Mouse (Mus musculus): ENCODE data around the gene Sapcd1.

DNA sequence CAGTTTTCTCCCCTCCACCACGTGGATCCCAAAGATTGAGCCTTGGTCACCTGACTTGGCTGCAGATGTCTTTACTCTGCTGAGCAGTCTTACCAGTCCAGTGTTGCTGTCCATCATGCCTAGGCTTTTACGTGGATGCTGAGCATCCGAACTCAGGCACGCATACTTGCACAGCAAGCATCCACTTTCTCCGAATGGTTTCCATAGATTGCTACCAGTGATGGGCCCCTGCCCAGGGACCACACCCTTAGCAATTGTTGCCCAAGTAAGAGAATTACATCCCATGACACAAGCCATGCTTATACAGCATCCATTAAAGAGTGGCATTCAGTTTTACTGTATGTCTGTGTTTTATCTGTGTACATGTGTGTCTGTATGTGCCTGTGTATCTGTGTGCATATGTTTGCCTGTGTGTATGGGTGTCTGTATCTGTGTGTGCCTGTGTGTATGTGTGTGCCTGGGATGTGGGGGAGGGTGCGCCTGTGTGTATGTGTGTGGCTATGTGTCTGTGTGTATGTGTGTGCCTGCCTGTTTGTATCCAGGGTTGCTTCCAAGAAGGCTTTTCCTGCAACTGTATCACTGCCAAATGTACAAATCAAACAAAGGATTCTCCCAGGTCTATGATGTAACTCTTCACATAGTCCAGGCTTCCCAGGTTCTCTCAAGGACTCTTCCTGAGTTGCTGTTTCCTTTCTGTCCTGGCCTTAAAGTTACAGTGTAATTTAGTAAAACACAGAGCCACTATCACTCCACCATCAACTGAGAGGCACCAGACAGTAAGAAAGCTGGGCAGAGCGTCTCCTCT is 28.1 kb upstream of the Sapcd1 start:
- TF ChIP-seq CTCF (IDR thresholded peaks at IDR 0.05; ENCODE audit: insufficient read depth, low read length): no peak
- TF ChIP-seq POLR2A (IDR thresholded peaks at IDR 0.05; ENCODE audit: borderline replicate concordance, extremely low read depth, low read depth, low read length): no peak
